Mouse (Mus musculus): ENCODE measurements around the gene Hes5.

Hes5 gene

GRCm38 (mm10) chr4:154942632-154943322 is 17.9 kb upstream of the Hes5 start:
- no peak for DNase-seq (ENCODE audit: low spot score)

GRCm38 (mm10) chr4:154943323-154944039 is 17.2 kb upstream of the Hes5 start:
- DNase-seq (ENCODE audit: low spot score), result no peak

GRCm38 (mm10) chr4:154944121-154944590 is 16.6 kb upstream of the Hes5 start:
- peak; percentile 92 for DNase-seq (ENCODE audit: low spot score)

- DNase-seq (ENCODE audit: low spot score), result peak; percentile 75
Measured at GRCm38 (mm10) chr4:154946319-154946718, 14.4 kb upstream of the Hes5 start.

- no peak for DNase-seq (ENCODE audit: low spot score)
Measured at GRCm38 (mm10) chr4:154948066-154948939, 12.4 kb upstream of the Hes5 start.

- DNase-seq (ENCODE audit: low spot score), result no peak
Measured at GRCm38 (mm10) chr4:154948940-154949588, 11.7 kb upstream of the Hes5 start.

- DNase-seq (ENCODE audit: low spot score), result no peak
Measured at GRCm38 (mm10) chr4:154949589-154949982, 11.1 kb upstream of the Hes5 start.

- DNase-seq (ENCODE audit: low spot score), result no peak
Measured at GRCm38 (mm10) chr4:154952461-154953241, 8.1 kb upstream of the Hes5 start.

GRCm38 (mm10) chr4:154956604-154957003 is 4.1 kb upstream of the Hes5 start:
- DNase-seq (ENCODE audit: low spot score), result no peak

- DNase-seq (ENCODE audit: low spot score), result no peak
Measured at GRCm38 (mm10) chr4:154957289-154957993, 3.3 kb upstream of the Hes5 start.

- DNase-seq (ENCODE audit: low spot score), result peak; percentile 61
Measured at GRCm38 (mm10) chr4:154958171-154958570, 2.6 kb upstream of the Hes5 start.

- no peak for DNase-seq (ENCODE audit: low spot score)
Measured at GRCm38 (mm10) chr4:154958621-154959020, 2.1 kb upstream of the Hes5 start.

GRCm38 (mm10) chr4:154960021-154960689 is 568 bp upstream of the Hes5 start:
- no peak for DNase-seq (ENCODE audit: low spot score)

- DNase-seq (ENCODE audit: low spot score), result no peak
Measured at GRCm38 (mm10) chr4:154961226-154961738, 559 bp downstream of the Hes5 start.

- DNase-seq (ENCODE audit: low spot score), result no peak
Measured at GRCm38 (mm10) chr4:154961911-154962310, 1.2 kb downstream of the Hes5 start.

GRCm38 (mm10) chr4:154962683-154963082 is 2.0 kb downstream of the Hes5 start:
- DNase-seq (ENCODE audit: low spot score), result no peak

- no peak for DNase-seq (ENCODE audit: low spot score)
Measured at GRCm38 (mm10) chr4:154963190-154963836, 2.6 kb downstream of the Hes5 start.

- DNase-seq (ENCODE audit: low spot score), result peak; percentile 91
Measured at GRCm38 (mm10) chr4:154963901-154964580, 3.3 kb downstream of the Hes5 start, which contains the start of gene Pank4. TSS of gene Pank4 (plus strand) at chr4:154964123.

All from adipocyte (in vitro differentiated cells).